Mouse (Mus musculus) cerebellum, adult 18-20 months (tissue): ENCODE measurements at regions not wholly inside any gene's neighbourhood (a gene's known extent, or its start where the extent isn't known, plus 50 kb on each side); places are given as distances from the start of the nearest gene placed in this dataset.

Source experiments
- DNase-seq, 2 experiments: peaks; one replicate each; pipeline ENCODE4 v3.0.0; 2021

- DNase-seq: no peak
Observed at GRCm38 (mm10) chr14:97440326-97440725, 729.2 kb downstream of the Dach1 start.

- DNase-seq: no peak
Observed at GRCm38 (mm10) chr14:97435453-97436233, 733.9 kb downstream of the Dach1 start.

- DNase-seq: no peak
Observed at GRCm38 (mm10) chr14:97431221-97431620, 738.3 kb downstream of the Dach1 start.

- no peak for DNase-seq
Observed at GRCm38 (mm10) chr14:97403176-97403795, 766.3 kb downstream of the Dach1 start.

GRCm38 (mm10) chr14:97396385-97396784, 773.2 kb downstream of the Dach1 start:
- no peak for DNase-seq

- DNase-seq: no peak
Observed at GRCm38 (mm10) chr14:97395750-97396377, 773.7 kb downstream of the Dach1 start.

GRCm38 (mm10) chr14:97389005-97389404, 780.6 kb downstream of the Dach1 start:
- DNase-seq: no peak

- no peak for DNase-seq
Observed at GRCm38 (mm10) chr14:97380131-97380530, 789.4 kb downstream of the Dach1 start.

- no peak for DNase-seq
Observed at GRCm38 (mm10) chr14:97356915-97357314, 812.6 kb downstream of the Dach1 start.

GRCm38 (mm10) chr14:97347970-97348369, 821.6 kb downstream of the Dach1 start:
- no peak for DNase-seq

GRCm38 (mm10) chr14:97331388-97331787, 812.5 kb upstream of the Klhl1 start:
- DNase-seq: no peak

- DNase-seq: no peak
Observed at GRCm38 (mm10) chr14:97329979-97330378, 811.1 kb upstream of the Klhl1 start.

- no peak for DNase-seq
Observed at GRCm38 (mm10) chr14:97293109-97293508, 774.2 kb upstream of the Klhl1 start.

- no peak for DNase-seq
Observed at GRCm38 (mm10) chr14:97287447-97287846, 768.5 kb upstream of the Klhl1 start.

GRCm38 (mm10) chr14:97258461-97258860, 739.6 kb upstream of the Klhl1 start:
- DNase-seq: no peak
